Mouse (Mus musculus) liver, embryonic 12.5 days (tissue): ENCODE measurements around the gene Tas2r118. TPM values are rescaled to one million over a fixed set of nuclear protein-coding genes. Genes with fewer than 3 reads are reported as not detected.

ENCODE experiments used
- ATAC-seq: fragments of 200-750 bp; cut with Nextera tagmentation; 2 replicates; pipeline ENCODE4 v1.8.0; 2017; ENCODE audit warnings: moderate number of reproducible peaks, mild to moderate bottlenecking, moderate library complexity
- H3K27ac ChIP-seq: fragments of 300-500 bp; sonication (generic); 2 replicates; pipeline ENCODE4 v1.5.1; 2016; ENCODE audit warnings: mild to moderate bottlenecking
- H3K27me3 ChIP-seq: fragments of 300-500 bp; sonication (generic); replicated peaks from 2 replicates; pipeline ENCODE4 v1.6.1; 2016; ENCODE audit warnings: mild to moderate bottlenecking, moderate library complexity
- H3K36me3 ChIP-seq: fragments of 300-500 bp; sonication (generic); 2 replicates; pipeline ENCODE4 v1.6.1; 2016; ENCODE audit warnings: mild to moderate bottlenecking, moderate library complexity
- H3K4me1 ChIP-seq: fragments of 300-500 bp; sonication (generic); 2 replicates; pipeline ENCODE4 v1.6.1; 2016
- H3K4me2 ChIP-seq: fragments of 300-500 bp; sonication (generic); 2 replicates; pipeline ENCODE4 v1.6.1; 2016; ENCODE audit warnings: mild to moderate bottlenecking, moderate library complexity
- H3K4me3 ChIP-seq: fragments of 300-500 bp; sonication (generic); 2 replicates; pipeline ENCODE4 v1.5.1; 2016; ENCODE audit warnings: mild to moderate bottlenecking, moderate library complexity
- H3K9ac ChIP-seq: fragments of 300-500 bp; sonication (generic); 2 replicates; pipeline ENCODE4 v1.6.1; 2016; ENCODE audit warnings: mild to moderate bottlenecking, moderate library complexity
- H3K9me3 ChIP-seq: fragments of 300-500 bp; sonication (generic); replicated peaks from 2 replicates; pipeline ENCODE4 v1.6.1; 2016; ENCODE audit warnings: mild to moderate bottlenecking, moderate library complexity
- WGBS: fragments of 180-500 bp; shearing (Covaris S2); methylation state at CpG from one replicate; pipeline ENCODE4 v1.1.7; 2016; ENCODE audit not compliant: insufficient replicate concordance; 5-methylcytosine and 5-hydroxymethylcytosine counted together
- polyA plus RNA-seq: library from polyadenylated mRNA; unstranded; fragments of >200 nt; fragmentation: Nextera tagmentation; extraction: Ambion mirVana; gene quantifications from 2 replicates; pipeline ENCODE4 v1.2.1, GENCODE M21; 2016

Gene Tas2r118
- not detected in 2 replicates for polyA plus RNA-seq

- Histone ChIP-seq H3K27me3 (no peaks in the 10 kb centered on the region), H3K9me3 (no peaks in the 10 kb centered on the region), H3K4me1 (no peaks in the 10 kb centered on the region), H3K4me2 (no peak within 1 kb of the TSS), H3K9ac (no peak within 1 kb of the TSS), H3K36me3 (no peaks in the 10 kb centered on the region), H3K27ac (no peak within 1 kb of the TSS), H3K4me3 (no peak within 1 kb of the TSS)
- 79% methylated on average over 5 of the region's 5 CpGs for WGBS
- no peak for ATAC-seq
Observed at GRCm38 (mm10) chr6:23969960-23970359, at the start of gene Tas2r118. Gene Tas2r118, minus strand, starts transcription at chr6:23970060.

DNA sequence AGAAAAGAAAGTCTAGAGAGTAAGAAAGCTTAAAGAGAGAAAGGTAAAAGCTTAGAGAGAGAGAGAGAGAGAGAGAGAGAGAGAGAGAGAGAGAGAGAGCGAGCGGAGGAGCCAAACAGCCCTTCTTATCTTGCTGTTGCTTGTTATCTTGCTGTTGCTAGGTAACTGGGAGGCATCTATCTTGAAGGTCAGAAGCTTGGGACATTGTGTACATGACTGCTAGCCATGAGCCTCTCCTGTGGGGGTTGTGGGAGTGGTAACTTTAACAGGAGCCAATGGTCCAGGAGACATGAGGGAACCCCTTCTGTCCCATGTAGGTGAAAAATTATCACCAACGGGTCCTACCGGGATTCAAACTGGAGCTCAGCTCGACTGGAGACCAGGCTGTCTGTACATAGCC, 48.5 kb upstream of the Tas2r118 start:
- no peak overlapping the region for H3K4me3 ChIP-seq
- H3K4me2 ChIP-seq = no peak overlapping the region
- no peak for ATAC-seq
- H3K4me1 ChIP-seq = no peaks in the 10 kb centered on the region
- 54% methylated on average over 4 of the region's 5 CpGs for WGBS
- no peak overlapping the region for H3K27ac ChIP-seq
- no peak overlapping the region for H3K9ac ChIP-seq
- H3K27me3 ChIP-seq = no peaks in the 10 kb centered on the region
- no peaks in the 10 kb centered on the region for H3K9me3 ChIP-seq
- H3K36me3 ChIP-seq = no peaks in the 10 kb centered on the region

DNA sequence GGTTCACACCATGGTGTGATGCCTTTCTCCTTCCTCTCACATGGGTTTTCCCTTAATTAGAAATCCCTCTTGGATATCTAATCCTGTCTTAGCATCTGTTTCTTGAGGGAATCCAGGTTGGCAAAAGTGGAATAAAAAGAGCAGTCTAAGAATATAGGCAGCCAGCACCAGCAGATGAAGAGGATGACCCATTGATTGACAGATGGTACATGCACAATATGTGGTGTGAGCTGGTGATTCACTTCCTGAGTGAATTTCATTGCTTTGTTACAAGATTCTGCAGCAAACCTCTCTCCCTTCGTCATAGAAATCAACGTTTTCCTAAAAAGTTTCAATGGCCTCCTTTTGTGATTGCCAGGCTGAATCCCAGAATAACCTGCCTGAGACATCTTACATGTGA, 23.4 kb upstream of the Tas2r118 start:
- no peak overlapping the region for H3K4me2 ChIP-seq
- H3K9me3 ChIP-seq = no peaks in the 10 kb centered on the region
- no peaks in the 10 kb centered on the region for H3K4me1 ChIP-seq
- no peaks in the 10 kb centered on the region for H3K27me3 ChIP-seq
- no peak overlapping the region for H3K4me3 ChIP-seq
- H3K36me3 ChIP-seq = no peaks in the 10 kb centered on the region
- no peak for ATAC-seq
- no peak overlapping the region for H3K9ac ChIP-seq
- no peak overlapping the region for H3K27ac ChIP-seq
- WGBS = 48% methylated on average over 2 of the region's 2 CpGs

DNA sequence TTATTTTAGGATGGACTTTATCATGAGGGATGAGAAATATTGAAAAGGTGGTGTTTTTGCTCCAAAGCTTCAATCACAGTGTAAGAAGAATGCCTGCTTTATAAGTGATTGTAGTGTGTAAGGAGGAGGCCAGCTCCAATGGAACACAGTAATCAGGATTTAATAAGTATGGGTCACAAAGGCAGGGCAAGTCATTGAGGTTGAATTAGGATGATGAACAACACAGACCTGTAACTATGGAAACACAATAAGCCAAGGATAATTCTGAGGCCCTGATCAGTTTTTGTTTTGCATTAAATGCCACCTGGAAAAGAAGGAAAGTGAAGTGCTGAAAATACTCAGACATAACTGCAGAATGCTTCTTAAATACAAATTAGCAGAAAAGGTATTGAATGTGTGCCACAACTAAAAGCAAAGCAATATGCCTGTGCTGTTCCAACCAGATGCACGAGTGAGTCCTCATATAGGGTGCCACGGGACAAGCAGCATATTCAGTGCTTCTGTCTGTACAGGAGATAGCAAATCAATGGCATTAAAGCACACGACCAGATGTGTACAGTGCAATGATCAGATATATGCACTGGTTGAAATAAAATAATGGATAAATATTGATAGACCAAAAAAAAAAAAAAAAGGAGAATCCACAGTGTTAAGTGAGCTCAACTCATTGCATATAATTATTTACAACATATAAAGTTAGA, 21.0 kb upstream of the Tas2r118 start:
- no peak for ATAC-seq
- Histone ChIP-seq H3K27me3 (no peaks in the 10 kb centered on the region), H3K4me1 (no peaks in the 10 kb centered on the region), H3K36me3 (no peaks in the 10 kb centered on the region), H3K4me2 (no peak overlapping the region), H3K4me3 (no peak overlapping the region), H3K27ac (no peak overlapping the region), H3K9ac (no peak overlapping the region), H3K9me3 (no peaks in the 10 kb centered on the region)
- 39% methylated on average over 3 of the region's 3 CpGs for WGBS

DNA sequence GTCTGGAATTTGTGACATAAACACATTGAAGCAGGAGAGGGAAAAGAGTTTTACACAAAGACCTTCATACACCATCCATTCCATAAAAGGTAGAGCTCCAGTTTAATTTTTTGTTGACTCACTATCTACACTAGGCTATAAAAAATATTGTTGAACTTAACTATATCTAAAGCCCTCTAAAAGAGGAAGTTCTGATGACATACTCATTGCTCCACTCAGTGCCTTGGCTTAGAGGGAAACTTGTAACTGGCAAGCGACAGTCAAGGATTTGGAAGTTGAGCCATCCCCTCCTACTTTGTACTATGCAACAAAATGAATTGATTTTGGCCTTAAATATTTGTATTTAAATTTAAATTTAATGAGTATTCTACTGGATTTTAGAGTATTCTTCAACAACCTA, 16.4 kb upstream of the Tas2r118 start:
- Histone ChIP-seq H3K27ac (no peak overlapping the region), H3K9me3 (no peaks in the 10 kb centered on the region), H3K9ac (no peak overlapping the region), H3K36me3 (no peaks in the 10 kb centered on the region), H3K4me2 (no peak overlapping the region), H3K27me3 (no peaks in the 10 kb centered on the region), H3K4me3 (no peak overlapping the region), H3K4me1 (no peaks in the 10 kb centered on the region)
- 61% methylated on average over 1 of the region's 1 CpGs for WGBS
- no peak for ATAC-seq

GRCm38 (mm10) chr6:23966980-23967379, 2.9 kb downstream of the Tas2r118 start:
- 51% methylated on average over 2 of the region's 2 CpGs for WGBS
- Histone ChIP-seq H3K4me2 (no peak overlapping the region), H3K9me3 (no peaks in the 10 kb centered on the region), H3K9ac (no peak overlapping the region), H3K36me3 (no peaks in the 10 kb centered on the region), H3K4me3 (no peak overlapping the region), H3K27me3 (no peaks in the 10 kb centered on the region), H3K27ac (no peak overlapping the region), H3K4me1 (no peaks in the 10 kb centered on the region)
- no peak for ATAC-seq

DNA sequence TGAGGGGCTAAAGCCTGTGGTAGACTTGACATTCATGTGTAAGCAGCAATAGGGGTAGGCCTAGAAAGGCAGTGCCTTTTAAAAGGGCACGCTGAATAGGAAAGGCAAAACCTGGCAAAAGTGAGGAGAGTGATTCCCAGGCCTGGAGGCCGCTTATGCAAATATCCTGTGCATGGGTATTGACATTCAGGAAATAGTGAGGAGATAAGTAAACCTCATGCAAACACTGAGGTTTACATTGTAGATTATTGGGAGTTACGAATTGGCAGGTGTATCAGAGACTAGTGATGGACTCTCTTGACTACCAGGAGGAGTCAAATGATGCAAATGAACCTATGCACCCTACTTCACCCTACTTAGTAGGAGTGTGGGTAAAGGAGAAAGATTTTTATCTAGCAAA, 3.9 kb downstream of the Tas2r118 start:
- no peaks in the 10 kb centered on the region for H3K9me3 ChIP-seq
- 46% methylated on average over 3 of the region's 3 CpGs for WGBS
- no peak overlapping the region for H3K27ac ChIP-seq
- no peaks in the 10 kb centered on the region for H3K4me1 ChIP-seq
- no peaks in the 10 kb centered on the region for H3K36me3 ChIP-seq
- H3K4me2 ChIP-seq = no peak overlapping the region
- ATAC-seq = no peak
- H3K27me3 ChIP-seq = no peaks in the 10 kb centered on the region
- no peak overlapping the region for H3K4me3 ChIP-seq
- H3K9ac ChIP-seq = no peak overlapping the region

DNA sequence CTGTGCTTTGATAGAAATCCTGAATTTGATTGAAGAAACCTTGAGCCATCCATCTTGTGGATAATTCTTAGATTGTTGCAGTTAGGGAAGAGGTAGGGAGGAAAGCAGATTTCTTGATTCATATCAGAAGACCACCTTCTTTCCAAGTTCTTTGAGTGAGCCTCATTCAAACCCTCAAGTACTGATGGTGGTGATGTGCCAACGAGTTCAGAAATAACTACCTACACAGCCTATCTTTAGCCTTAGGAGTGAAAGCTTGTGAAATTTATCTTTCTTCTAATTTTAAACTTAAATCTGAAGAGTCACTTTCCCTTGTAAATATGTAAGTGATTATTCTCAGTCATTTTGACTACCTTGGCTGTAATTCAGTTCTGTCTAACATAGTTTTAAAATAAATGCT, 6.1 kb downstream of the Tas2r118 start:
- Histone ChIP-seq H3K4me2 (no peak overlapping the region), H3K4me1 (no peaks in the 10 kb centered on the region), H3K9me3 (no peaks in the 10 kb centered on the region), H3K27ac (no peak overlapping the region), H3K27me3 (no peaks in the 10 kb centered on the region), H3K4me3 (no peak overlapping the region), H3K36me3 (no peaks in the 10 kb centered on the region), H3K9ac (no peak overlapping the region)
- WGBS = 32% methylated on average over 1 of the region's 1 CpGs
- ATAC-seq = no peak

DNA sequence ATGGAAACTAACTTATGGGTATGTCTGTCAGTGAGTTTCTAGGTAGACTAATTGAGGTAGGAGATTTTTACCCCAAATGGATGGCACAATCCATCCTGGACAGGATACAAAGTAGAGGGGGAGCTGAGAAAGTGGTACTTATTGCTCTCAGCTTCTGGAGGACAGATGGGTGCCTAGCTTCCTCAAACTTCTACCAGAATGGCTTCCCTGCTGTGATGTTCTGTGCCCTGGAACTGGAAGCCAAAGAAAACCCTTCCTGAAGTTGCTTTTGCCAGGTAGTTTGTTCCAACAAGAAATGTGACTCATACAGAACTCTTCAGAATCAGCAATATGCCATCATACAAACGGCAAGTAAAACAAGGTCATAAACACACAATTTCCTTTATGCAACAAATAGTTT, 29.1 kb downstream of the Tas2r118 start:
- Histone ChIP-seq H3K9me3 (no peaks in the 10 kb centered on the region), H3K4me2 (no peak overlapping the region), H3K4me3 (no peak overlapping the region), H3K9ac (no peak overlapping the region), H3K27ac (no peak overlapping the region), H3K36me3 (no peaks in the 10 kb centered on the region), H3K27me3 (no peaks in the 10 kb centered on the region), H3K4me1 (no peaks in the 10 kb centered on the region)
- ATAC-seq = no peak
- 38% methylated on average over 1 of the region's 1 CpGs for WGBS

DNA sequence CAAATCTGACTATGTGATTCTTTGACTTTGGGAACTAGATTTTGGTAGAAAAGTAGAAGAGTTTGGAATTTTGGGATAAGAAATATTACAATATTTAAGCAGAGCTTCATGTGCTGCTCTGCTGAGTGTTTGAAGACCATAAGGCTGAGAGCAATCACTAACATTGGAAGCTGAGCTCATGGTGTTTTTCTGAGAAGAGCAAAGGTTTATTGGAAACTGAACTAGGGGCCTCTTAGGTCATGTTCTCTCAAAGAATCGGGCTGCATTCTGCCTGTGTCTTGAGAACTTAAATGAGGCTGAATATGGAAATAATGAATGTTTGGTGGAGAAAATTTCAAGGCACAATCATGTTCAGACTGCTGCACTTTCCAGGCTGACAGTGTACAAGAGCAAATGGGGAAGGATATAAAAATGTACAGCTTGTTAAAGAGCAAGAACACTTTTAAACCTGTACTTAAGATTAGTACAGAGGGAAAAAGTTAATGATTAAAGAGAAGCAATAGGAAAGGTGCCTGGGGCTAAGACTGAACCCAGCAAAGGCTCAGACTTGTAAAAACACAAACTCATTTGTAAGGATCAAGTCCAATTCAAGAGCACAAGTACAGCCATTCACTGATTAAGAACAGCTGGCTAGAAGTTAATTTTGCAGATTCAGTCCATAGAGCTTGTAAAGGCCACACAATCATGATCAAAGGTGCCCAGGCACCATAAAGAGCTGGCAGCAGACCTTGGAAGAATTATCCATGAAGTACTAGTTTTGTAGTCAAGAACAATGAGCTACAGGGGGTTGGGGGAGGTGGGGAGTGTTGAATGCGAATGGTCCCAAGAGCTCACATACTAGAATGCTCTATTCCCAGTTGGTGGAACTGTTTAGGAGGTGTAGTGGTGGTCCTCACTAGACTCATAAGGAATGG, 31.0 kb downstream of the Tas2r118 start:
- Histone ChIP-seq H3K4me3 (no peak overlapping the region), H3K27me3 (no peaks in the 10 kb centered on the region), H3K36me3 (no peaks in the 10 kb centered on the region), H3K27ac (no peak overlapping the region), H3K4me1 (no peaks in the 10 kb centered on the region), H3K9ac (no peak overlapping the region), H3K9me3 (no peaks in the 10 kb centered on the region), H3K4me2 (no peak overlapping the region)
- ATAC-seq = no peak
- WGBS = 54% methylated on average over 2 of the region's 2 CpGs

DNA sequence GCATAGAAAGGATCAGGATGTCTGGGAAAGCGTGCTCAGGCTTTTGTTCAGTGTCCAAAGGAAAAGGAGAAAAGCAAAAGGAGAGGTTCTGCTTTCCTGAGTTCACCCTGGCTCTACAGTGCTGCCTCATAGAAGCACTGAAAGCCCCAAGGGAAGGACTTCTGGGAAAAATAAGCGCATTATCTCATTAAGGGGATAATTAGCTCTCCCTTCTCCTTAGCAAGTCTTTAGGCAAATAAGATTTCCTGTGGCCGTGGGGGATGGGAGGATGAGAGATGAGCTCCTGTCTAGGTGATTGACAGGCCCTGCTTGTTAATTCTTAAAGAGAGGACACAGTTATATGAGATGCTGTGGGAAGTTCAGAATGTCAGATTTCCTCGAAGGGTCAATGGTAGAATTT, 33.4 kb downstream of the Tas2r118 start:
- Histone ChIP-seq H3K4me1 (no peaks in the 10 kb centered on the region), H3K27me3 (no peaks in the 10 kb centered on the region), H3K9ac (no peak overlapping the region), H3K4me2 (no peak overlapping the region), H3K9me3 (no peaks in the 10 kb centered on the region), H3K27ac (no peak overlapping the region), H3K4me3 (no peak overlapping the region), H3K36me3 (no peaks in the 10 kb centered on the region)
- 44% methylated on average over 4 of the region's 4 CpGs for WGBS
- ATAC-seq = no peak

DNA sequence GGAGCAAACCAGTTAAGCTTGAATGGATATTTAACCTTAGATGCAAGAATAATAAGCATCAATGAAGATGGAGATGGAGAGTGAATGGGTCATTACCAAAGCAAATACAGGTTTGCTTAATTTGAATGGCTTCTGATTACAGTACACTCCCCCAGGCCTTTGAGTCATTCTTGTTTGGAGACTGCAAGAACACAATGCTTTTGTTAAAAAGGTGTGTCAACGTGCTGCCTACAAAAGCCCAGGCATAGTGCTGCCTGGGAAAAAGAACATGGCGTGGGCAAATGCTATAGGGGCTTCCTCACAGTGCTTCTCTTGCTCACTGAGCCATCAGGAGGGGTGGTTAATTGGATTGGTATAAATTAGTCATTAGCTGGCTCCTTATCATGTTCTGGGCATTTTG, 46.1 kb downstream of the Tas2r118 start:
- ATAC-seq = no peak
- Histone ChIP-seq H3K36me3 (no peaks in the 10 kb centered on the region), H3K4me3 (no peak overlapping the region), H3K27ac (no peak overlapping the region), H3K4me2 (no peak overlapping the region), H3K9me3 (no peaks in the 10 kb centered on the region), H3K27me3 (no peaks in the 10 kb centered on the region), H3K4me1 (no peaks in the 10 kb centered on the region), H3K9ac (no peak overlapping the region)
- 37% methylated on average over 2 of the region's 2 CpGs for WGBS
